Mouse (Mus musculus) forebrain, embryonic 16.5 days (tissue): Measurements from ENCODE around the gene Slc22a4. TPM values are rescaled to one million over a fixed set of nuclear protein-coding genes. Genes with fewer than 3 reads are reported as not detected.
A peak's percentile ranks its signal among the peaks of the same experiment; 100 is the strongest.
"Not testable (repeated sequence)": the region's sequence is repeated elsewhere in the genome, so short reads cannot be mapped to it uniquely, and the experiment has no call there.

Experiments
- ATAC-seq: fragments of 200-750 bp; cut with Nextera tagmentation; 2 replicates; pipeline ENCODE4 v1.8.0; 2017; ENCODE audit warnings: mild to moderate bottlenecking, moderate library complexity
- H3K27ac ChIP-seq: fragments of 300-500 bp; sonication (generic); 2 replicates; pipeline ENCODE4 v1.5.1; 2014; ENCODE audit warnings: low read length, control low read depth
- H3K27me3 ChIP-seq: fragments of 300-500 bp; sonication (generic); replicated peaks from 2 replicates; pipeline ENCODE4 v1.6.1; 2014; ENCODE audit warnings: low read length; ENCODE audit not compliant: control insufficient read depth, insufficient read depth
- H3K36me3 ChIP-seq: fragments of 300-500 bp; sonication (generic); 2 replicates; pipeline ENCODE4 v1.6.1; 2014; ENCODE audit not compliant: control insufficient read depth, insufficient read depth
- H3K4me1 ChIP-seq: fragments of 300-500 bp; sonication (generic); replicated peaks from 2 replicates; pipeline ENCODE4 v1.6.1; 2014; ENCODE audit warnings: low read length; ENCODE audit not compliant: control insufficient read depth, insufficient read depth
- H3K4me2 ChIP-seq: fragments of 300-500 bp; sonication (generic); 2 replicates; pipeline ENCODE4 v1.6.1; 2014; ENCODE audit warnings: mild to moderate bottlenecking, low read length, control low read depth
- H3K4me3 ChIP-seq: fragments of 300-500 bp; sonication (generic); replicated peaks from 2 replicates; pipeline ENCODE4 v1.5.1; 2014; ENCODE audit warnings: mild to moderate bottlenecking, low read length, control low read depth
- H3K9ac ChIP-seq: fragments of 300-500 bp; sonication (generic); replicated peaks from 2 replicates; pipeline ENCODE4 v1.6.1; 2014; ENCODE audit warnings: low read depth, low read length, control low read depth
- H3K9me3 ChIP-seq: fragments of 300-500 bp; sonication (generic); 2 replicates; pipeline ENCODE4 v1.6.1; 2016; ENCODE audit warnings: low read length; ENCODE audit not compliant: control insufficient read depth
- WGBS: fragments of 180-500 bp; shearing (Covaris S2); extraction: QIAGEN DNeasy Blood & Tissue Kit; methylation state at CpG from one replicate; pipeline ENCODE4 v1.1.7; 2014; 5-methylcytosine and 5-hydroxymethylcytosine counted together
- polyA plus RNA-seq: library from polyadenylated mRNA; unstranded; fragments of >200 nt; fragmentation: Nextera tagmentation; extraction: Ambion mirVana; gene quantifications from 2 replicates; pipeline ENCODE4 v1.2.1, GENCODE M21; 2015

The Slc22a4 gene
- polyA plus RNA-seq, 1 experiment from 2014 or later = 2.2 TPM

DNA sequence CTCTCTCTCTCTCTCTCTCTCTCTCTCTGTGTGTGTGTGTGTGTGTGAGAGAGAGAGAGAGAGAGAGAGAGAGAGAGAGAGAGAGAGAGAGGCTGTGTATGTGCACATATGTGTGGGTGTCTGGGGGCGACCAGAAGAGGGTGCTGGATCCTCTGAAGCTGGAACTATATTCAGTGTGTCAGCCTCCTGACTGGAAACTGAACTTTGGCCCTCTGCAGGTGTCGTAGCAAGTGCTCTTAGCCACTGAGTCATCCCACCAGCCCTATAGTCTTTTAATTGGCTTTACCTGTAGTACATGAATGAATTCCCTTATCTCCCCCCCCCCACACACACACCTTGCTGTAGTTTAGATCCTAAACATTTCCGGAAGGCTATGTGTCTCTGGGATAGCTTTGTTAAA, 5.0 kb upstream of the Slc22a4 start:
- not testable (repeated sequence) for H3K4me2 ChIP-seq, H3K36me3 ChIP-seq, H3K9me3 ChIP-seq, H3K27me3 ChIP-seq, ATAC-seq, H3K27ac ChIP-seq, H3K9ac ChIP-seq, H3K4me3 ChIP-seq, H3K4me1 ChIP-seq
- 90% methylated on average over 1 of the region's 3 CpGs for WGBS

DNA sequence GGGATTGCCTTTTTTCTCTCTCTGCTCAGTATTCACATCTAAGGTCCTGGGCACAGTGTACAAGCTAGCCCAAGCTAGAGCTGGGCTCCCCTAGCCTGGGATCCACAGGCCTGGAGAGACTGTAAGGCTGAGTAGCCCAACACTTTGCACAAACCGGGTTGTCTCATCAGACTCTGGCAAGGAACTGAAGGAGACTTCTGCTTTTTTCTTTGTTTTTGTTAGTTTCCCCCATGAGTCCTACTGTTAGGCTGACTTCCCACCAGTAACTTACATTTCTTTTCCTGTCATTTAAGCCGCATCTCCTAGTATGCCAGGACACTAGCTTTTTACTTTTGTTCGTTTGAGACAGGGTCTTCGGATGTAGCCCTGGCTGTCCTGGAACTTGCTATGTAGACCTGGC, 1.1 kb upstream of the Slc22a4 start:
- Histone ChIP-seq H3K9ac (no peak overlapping the region), H3K27ac (no peak overlapping the region), H3K9me3 (no peaks in the 10 kb centered on the region), H3K4me1 (peaks cover 13% of the 10 kb centered on the region), H3K36me3 (no peaks in the 10 kb centered on the region), H3K4me3 (no peak overlapping the region), H3K4me2 (peak overlapping the region; percentile 100), H3K27me3 (peaks cover 9% of the 10 kb centered on the region)
- no peak for ATAC-seq
- 82% methylated on average over 4 of the region's 4 CpGs for WGBS

DNA sequence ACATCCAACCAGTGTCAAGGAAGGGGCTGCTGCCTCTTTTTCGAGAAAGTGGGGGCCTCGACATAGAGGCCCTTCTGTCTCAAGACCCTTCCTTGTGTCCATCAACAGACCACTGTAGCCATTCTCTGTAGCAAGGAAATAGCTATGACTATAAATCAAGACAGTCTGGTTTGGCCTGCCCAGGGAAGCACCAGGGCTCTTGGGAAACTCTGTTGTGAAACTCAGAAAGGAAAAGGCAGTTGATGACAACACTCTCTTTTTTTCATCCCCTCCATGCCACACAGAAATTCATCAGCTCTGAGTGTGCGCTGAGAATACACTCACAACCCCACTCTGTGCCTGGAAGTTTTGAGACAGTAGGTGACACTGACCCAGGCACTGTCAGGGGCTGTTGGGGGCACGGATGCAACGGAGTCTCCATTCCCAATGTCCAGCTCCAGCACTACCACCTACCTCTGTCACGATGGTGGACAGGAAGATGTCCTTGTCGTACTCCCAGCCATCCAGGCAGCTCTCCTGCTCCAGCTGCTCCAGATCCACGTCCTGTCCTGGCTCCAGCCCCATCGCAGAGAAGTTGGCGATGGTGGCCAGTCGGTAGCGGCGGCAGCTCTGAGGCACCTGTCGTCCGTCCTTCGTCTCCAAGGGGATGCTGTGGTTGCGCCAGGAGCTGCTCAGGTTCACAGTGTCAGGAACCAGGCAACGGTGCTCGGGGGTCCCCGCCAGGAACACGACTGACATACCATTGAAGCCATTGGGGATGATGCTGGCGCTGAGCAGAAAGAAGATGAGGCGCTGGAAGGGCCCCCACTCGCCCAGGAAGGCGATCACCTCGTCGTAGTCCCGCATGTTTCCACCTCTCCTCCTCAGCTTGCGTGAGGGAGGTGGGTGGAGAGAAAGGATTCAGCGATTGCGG, 503 bp downstream of the Slc22a4 start:
- 14% methylated on average over 30 of the region's 31 CpGs for WGBS
- no peak; the same call in 1 of the 2 replicates for ATAC-seq

DNA sequence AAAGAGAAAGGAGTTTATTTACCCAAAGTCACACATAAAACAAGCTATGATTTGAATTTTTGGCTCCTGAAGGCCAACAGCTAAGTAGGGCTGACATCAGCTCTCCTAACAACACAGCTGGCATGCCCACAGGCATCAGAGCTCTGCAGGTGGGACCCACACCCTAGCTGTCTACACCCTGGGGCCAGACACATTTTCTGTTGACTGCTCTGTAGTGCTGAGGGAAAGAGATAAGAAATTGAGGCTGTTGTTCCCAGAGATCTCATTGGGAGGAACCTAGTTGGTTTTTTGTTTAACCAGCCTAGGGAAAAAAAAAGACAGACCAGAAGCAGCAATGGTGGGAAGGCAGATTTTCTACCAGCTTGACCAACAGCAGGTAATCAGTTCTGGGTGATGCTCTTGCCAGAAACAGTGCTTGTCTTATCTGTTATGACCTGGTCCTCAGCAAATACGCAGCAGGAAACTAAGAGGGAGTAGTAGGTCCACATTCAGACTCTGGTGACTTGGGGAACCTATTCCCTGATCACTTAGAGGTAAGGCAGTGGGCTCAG, 1.3 kb downstream of the Slc22a4 start:
- H3K4me1 ChIP-seq = peaks cover 13% of the 10 kb centered on the region
- 88% methylated on average over 1 of the region's 1 CpGs for WGBS
- no peaks in the 10 kb centered on the region for H3K36me3 ChIP-seq
- H3K4me2 ChIP-seq = no peak overlapping the region
- H3K27me3 ChIP-seq = peaks cover 9% of the 10 kb centered on the region
- no peak overlapping the region for H3K9ac ChIP-seq
- no peak overlapping the region for H3K27ac ChIP-seq
- H3K4me3 ChIP-seq = no peak overlapping the region
- no peaks in the 10 kb centered on the region for H3K9me3 ChIP-seq
- ATAC-seq = no peak

More for the DNA sequence above, 503 bp downstream of the Slc22a4 start:
- Histone ChIP-seq H3K9ac (peak overlapping the region; percentile 86), H3K27me3 (peaks cover 9% of the 10 kb centered on the region), H3K36me3 (no peaks in the 10 kb centered on the region), H3K4me2 (peak overlapping the region; percentile 100), H3K27ac (no peak overlapping the region), H3K4me3 (peak overlapping the region; percentile 67), H3K4me1 (peaks cover 13% of the 10 kb centered on the region), H3K9me3 (no peaks in the 10 kb centered on the region)

DNA sequence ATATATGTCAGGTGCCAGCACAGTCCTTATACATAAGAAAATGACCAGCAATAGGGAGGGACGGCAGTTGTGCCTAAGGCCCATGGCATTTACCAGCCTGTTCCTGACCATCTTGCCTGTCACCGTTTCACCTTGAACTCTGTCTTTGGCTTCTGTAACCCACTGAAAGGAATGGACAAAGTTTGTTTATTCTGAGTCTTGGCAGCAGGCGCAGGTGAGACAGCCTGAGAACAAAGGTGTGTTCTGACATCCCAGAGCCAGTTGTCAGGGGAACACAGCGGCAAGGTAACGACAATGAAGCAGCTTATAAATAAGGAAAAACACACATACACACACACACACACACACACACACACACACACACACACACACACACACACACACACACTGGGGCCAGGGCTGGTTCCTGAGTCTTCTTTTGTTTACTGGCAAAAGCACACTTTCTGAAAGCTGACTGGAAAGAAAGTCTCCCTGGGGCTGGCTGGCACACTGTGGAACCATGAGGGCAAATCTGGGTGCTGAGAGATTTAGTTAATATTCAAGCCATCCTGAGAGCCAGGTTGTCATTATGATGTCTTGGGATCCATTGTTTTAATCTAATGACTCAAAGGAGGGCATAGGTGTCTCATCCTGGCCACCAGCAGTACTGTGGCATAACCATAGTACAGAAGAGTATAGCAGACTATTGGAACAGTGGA, 6.3 kb downstream of the Slc22a4 start:
- Histone ChIP-seq H3K9ac (no peak overlapping the region), H3K36me3 (no peaks in the 10 kb centered on the region), H3K4me2 (no peak overlapping the region), H3K4me3 (no peak overlapping the region), H3K27ac (no peak overlapping the region), H3K9me3 (no peaks in the 10 kb centered on the region), H3K4me1 (no peaks in the 10 kb centered on the region), H3K27me3 (no peaks in the 10 kb centered on the region)
- 86% methylated on average over 5 of the region's 5 CpGs for WGBS
- ATAC-seq = no peak

DNA sequence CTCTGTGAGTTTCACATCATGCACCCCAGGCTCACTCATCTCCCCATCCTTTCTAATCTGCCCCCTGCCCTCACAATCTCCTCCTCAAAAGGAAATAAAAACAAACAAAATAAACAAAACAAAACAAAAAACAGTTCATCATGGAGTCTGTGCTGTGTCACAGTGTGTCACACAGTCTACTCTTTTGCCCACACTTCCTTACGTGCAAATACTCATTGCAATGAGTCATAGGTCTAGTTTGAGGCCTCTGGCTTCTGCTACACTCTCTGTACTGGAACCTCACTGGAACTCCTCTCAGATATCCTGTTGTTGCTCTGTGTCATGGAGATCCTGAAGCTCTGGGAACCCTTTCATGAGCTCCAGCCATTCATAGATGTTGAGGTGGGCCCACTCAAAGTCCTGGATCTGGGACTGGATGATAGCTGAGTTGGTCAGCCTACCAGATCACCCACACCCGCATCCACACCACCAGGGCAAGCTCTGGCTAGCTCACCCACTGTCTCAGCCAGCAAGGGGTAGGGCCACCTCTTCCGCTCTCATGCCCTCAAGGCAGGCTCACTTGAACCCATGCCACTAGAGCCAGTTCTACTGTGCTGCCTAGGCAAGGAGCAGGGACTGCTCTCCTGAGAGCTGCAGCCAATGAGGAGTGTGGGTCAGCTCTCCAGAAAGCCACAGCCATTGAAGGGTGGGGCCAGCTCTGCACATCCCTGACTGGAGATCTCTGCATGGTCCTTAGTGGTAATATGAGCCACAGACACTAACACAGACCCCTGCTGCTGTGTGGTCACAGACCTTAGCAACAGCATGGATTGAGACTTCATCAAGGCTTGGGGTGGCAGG, 8.8 kb downstream of the Slc22a4 start:
- no peak overlapping the region for H3K4me3 ChIP-seq
- no peak overlapping the region for H3K9ac ChIP-seq
- WGBS = 83% methylated on average over 3 of the region's 3 CpGs
- no peak for ATAC-seq
- no peaks in the 10 kb centered on the region for H3K4me1 ChIP-seq
- H3K9me3 ChIP-seq = no peaks in the 10 kb centered on the region
- H3K27ac ChIP-seq = no peak overlapping the region
- no peaks in the 10 kb centered on the region for H3K27me3 ChIP-seq
- no peak overlapping the region for H3K4me2 ChIP-seq
- no peaks in the 10 kb centered on the region for H3K36me3 ChIP-seq

DNA sequence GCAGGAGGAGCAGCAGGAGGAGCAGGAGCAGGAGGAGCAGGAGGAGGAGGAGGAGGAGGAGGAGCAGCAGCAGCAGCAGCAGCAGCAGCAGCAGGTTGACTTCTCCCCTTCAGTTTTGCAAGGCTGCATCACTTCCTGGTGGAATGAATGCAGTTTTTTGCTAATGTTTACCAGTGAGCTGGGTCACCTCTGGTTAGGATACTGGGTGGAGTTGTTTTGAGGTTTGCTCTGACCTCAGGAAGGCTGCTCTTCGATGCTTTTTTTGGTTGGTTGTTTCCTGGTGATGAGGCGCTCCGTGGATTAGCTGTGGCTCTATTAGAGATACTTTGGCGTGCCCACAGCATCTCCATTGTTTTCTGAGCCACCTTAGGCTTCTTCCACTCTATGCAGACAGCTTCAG, 10.3 kb downstream of the Slc22a4 start:
- H3K9ac ChIP-seq = no peak overlapping the region
- no peak overlapping the region for H3K4me3 ChIP-seq
- 77% methylated on average over 4 of the region's 4 CpGs for WGBS
- H3K4me1 ChIP-seq = no peaks in the 10 kb centered on the region
- H3K9me3 ChIP-seq = no peaks in the 10 kb centered on the region
- no peaks in the 10 kb centered on the region for H3K36me3 ChIP-seq
- no peak overlapping the region for H3K4me2 ChIP-seq
- H3K27me3 ChIP-seq = no peaks in the 10 kb centered on the region
- no peak for ATAC-seq
- H3K27ac ChIP-seq = no peak overlapping the region

DNA sequence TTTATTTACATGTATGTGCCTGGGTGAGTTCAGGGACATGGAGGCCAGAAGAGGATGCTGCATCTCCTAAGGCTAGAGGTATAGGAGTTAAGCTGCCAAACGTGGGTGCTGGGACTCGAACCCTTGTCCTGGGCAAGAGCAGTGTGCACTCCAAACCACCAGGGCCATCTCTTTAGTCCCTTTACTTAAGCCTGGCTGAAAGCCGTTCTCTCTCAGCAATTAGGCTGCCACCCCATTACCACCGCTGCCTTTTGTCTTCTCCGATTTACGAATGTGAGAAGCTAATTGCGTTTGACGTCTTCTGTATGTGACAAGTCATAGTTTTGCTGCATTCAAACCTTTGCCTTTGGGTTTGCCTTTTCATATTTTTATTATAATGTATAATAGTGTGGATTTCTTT, 11.8 kb downstream of the Slc22a4 start:
- no peaks in the 10 kb centered on the region for H3K4me1 ChIP-seq
- no peaks in the 10 kb centered on the region for H3K27me3 ChIP-seq
- ATAC-seq = no peak
- H3K9ac ChIP-seq = no peak overlapping the region
- no peaks in the 10 kb centered on the region for H3K9me3 ChIP-seq
- H3K27ac ChIP-seq = no peak overlapping the region
- 41% methylated on average over 8 of the region's 8 CpGs for WGBS
- no peaks in the 10 kb centered on the region for H3K36me3 ChIP-seq
- H3K4me2 ChIP-seq = no peak overlapping the region
- no peak overlapping the region for H3K4me3 ChIP-seq

DNA sequence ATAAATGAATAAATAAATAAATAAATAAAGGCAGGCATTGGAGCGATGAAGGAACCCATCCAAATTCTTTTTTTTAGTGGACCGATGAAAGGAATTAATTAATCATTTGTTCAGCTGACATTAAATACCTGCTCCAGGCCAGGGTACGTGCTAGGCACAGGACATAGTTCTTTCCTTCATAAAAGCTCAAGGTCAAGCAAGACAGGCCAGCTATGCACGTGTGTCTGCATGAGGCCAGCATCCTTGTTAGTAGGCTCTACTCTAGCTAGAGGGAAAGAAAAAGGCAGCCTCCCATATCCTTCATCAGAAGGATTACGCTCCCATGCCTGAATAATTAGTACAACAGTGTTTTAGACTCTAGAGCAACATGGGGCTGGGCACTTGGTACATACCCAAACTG, 14.9 kb downstream of the Slc22a4 start:
- no peaks in the 10 kb centered on the region for H3K27me3 ChIP-seq
- H3K27ac ChIP-seq = no peak overlapping the region
- no peaks in the 10 kb centered on the region for H3K9me3 ChIP-seq
- no peak overlapping the region for H3K4me3 ChIP-seq
- no peak overlapping the region for H3K9ac ChIP-seq
- ATAC-seq = no peak
- H3K4me2 ChIP-seq = no peak overlapping the region
- no peaks in the 10 kb centered on the region for H3K36me3 ChIP-seq
- H3K4me1 ChIP-seq = no peaks in the 10 kb centered on the region
- whole genome bisulfite sequencing = 82% methylated on average over 5 of the region's 5 CpGs
